22 mouse cellular contexts compared by ENCODE assay signal in the genomic region with DNA sequence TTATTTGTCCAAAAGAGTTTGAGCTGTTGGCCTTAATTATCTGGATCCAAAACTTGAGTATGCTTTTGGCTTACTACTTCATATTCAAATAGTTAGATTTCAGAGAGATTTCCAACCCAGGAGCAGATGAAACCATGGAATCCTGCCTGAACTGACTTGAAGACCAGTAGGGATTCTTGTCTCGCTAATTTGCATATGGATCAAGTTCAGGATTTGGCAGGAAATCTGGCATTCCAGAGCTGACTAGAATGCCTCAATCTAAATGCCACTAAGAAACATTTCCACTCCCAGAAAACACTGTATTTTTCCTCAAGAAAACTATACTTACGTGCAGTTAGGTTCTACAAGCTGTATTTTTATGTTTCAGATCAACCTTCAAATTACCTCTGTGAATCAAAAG. TPM values are rescaled to one million over a fixed set of nuclear protein-coding genes. Genes with fewer than 3 reads are reported as not detected.
DNase-seq lines count a peak whose midpoint lies in the region; ATAC-seq and TF ChIP-seq lines count a peak whose summit lies in the region.
"Had no signal": no experiment of that assay in that cellular context is flagged by ENCODE, and none has a peak within 500 bp of the region (broad histone marks: within the 10 kb centered on the region; RNA-seq: fewer than 3 reads in every experiment).

No protein-coding gene starts in this region.

- peaks cover 2% of the 10 kb centered on the region; the same call in 1 of the 2 replicates for H3K4me1 ChIP-seq in forebrain, embryonic 16.5 days (replicated peaks; ENCODE audit: control insufficient read depth, insufficient read depth, low read length)
- H3K4me1 ChIP-seq in forebrain, embryonic 12.5 days, result no peaks in the 10 kb centered on the region
- no peaks in the 10 kb centered on the region for H3K4me1 ChIP-seq in limb, embryonic 14.5 days (ENCODE audit: control insufficient read depth, insufficient read depth, low read length)
- H3K4me1 ChIP-seq in limb, embryonic 10.5 days, result no peaks in the 10 kb centered on the region
- H3K4me1 ChIP-seq in embryonic facial prominence, embryonic 15.5 days, result no peaks in the 10 kb centered on the region
- H3K4me1 ChIP-seq in heart, embryonic 12.5 days (replicated peaks), result no peaks in the 10 kb centered on the region
- H3K4me1 ChIP-seq: intestine, embryonic 15.5 days; limb, embryonic 15.5 days; liver, embryonic 15.5 days; midbrain, embryonic 12.5 days had no signal

- ATAC-seq in forebrain, embryonic 16.5 days, result peak; percentile 45; the same call in 1 of the 2 replicates
- no peak for ATAC-seq in forebrain, embryonic 12.5 days (ENCODE audit: low FRiP score)
- ATAC-seq in limb, embryonic 14.5 days (ENCODE audit: low FRiP score, low read depth), result 0 out of 2 replicates have a peak, but pooled peaks have one; percentile 26
- ATAC-seq in embryonic facial prominence, embryonic 15.5 days (ENCODE audit: insufficient number of reproducible peaks, low FRiP score, low TSS enrichment, low read depth), result peak; percentile 63; the same call in 1 of the 2 replicates
- no peak for ATAC-seq in heart, embryonic 12.5 days (ENCODE audit: insufficient number of reproducible peaks, low FRiP score)
- ATAC-seq: intestine, embryonic 15.5 days had no signal

- no peak overlapping the region for H3K27ac ChIP-seq in forebrain, embryonic 16.5 days (ENCODE audit: low read length)
- no peak overlapping the region for H3K27ac ChIP-seq in forebrain, embryonic 12.5 days
- H3K27ac ChIP-seq in limb, embryonic 14.5 days (replicated peaks; ENCODE audit: low read depth, low read length), result no peak overlapping the region
- no peak overlapping the region for H3K27ac ChIP-seq in limb, embryonic 10.5 days
- no peak overlapping the region for H3K27ac ChIP-seq in embryonic facial prominence, embryonic 15.5 days (replicated peaks)
- H3K27ac ChIP-seq in heart, embryonic 12.5 days (ENCODE audit: poor library complexity, severe bottlenecking), result no peak overlapping the region
- H3K27ac ChIP-seq: hindbrain, embryonic 15.5 days; intestine, embryonic 15.5 days; limb, embryonic 15.5 days; liver, embryonic 15.5 days; midbrain, embryonic 12.5 days had no signal

- no peaks in the 10 kb centered on the region for H3K36me3 ChIP-seq in forebrain, embryonic 16.5 days (ENCODE audit: control insufficient read depth, insufficient read depth)
- no peaks in the 10 kb centered on the region for H3K36me3 ChIP-seq in forebrain, embryonic 12.5 days (replicated peaks)
- no peaks in the 10 kb centered on the region for H3K36me3 ChIP-seq in limb, embryonic 14.5 days (ENCODE audit: control insufficient read depth, insufficient read depth, low read length)
- H3K36me3 ChIP-seq in limb, embryonic 10.5 days, result no peaks in the 10 kb centered on the region
- H3K36me3 ChIP-seq in embryonic facial prominence, embryonic 15.5 days, result no peaks in the 10 kb centered on the region
- H3K36me3 ChIP-seq in heart, embryonic 12.5 days, result no peaks in the 10 kb centered on the region
- H3K36me3 ChIP-seq: G1E; intestine, embryonic 15.5 days; limb, embryonic 15.5 days; liver, embryonic 15.5 days; midbrain, embryonic 12.5 days had no signal

- no peak for TF ChIP-seq POLR2A in limb, embryonic 14.5 days (IDR thresholded peaks at IDR 0.05; ENCODE audit: borderline replicate concordance, extremely low read depth, insufficient read depth, insufficient read length)

- no peak overlapping the region for H3K9ac ChIP-seq in forebrain, embryonic 16.5 days (replicated peaks; ENCODE audit: low read depth, low read length)
- H3K9ac ChIP-seq in forebrain, embryonic 12.5 days, result no peak overlapping the region
- H3K9ac ChIP-seq in limb, embryonic 14.5 days (ENCODE audit: low read depth, low read length, severe bottlenecking), result no peak overlapping the region
- H3K9ac ChIP-seq in embryonic facial prominence, embryonic 15.5 days, result no peak overlapping the region
- no peak overlapping the region for H3K9ac ChIP-seq in heart, embryonic 12.5 days
- H3K9ac ChIP-seq: hindbrain, embryonic 15.5 days; intestine, embryonic 15.5 days; limb, embryonic 15.5 days; liver, embryonic 15.5 days; midbrain, embryonic 12.5 days had no signal

- no peak overlapping the region for H3K4me2 ChIP-seq in forebrain, embryonic 16.5 days (ENCODE audit: low read length)
- H3K4me2 ChIP-seq in forebrain, embryonic 12.5 days, result no peak overlapping the region
- H3K4me2 ChIP-seq in limb, embryonic 14.5 days (replicated peaks; ENCODE audit: low read depth, low read length, severe bottlenecking), result no peak overlapping the region
- no peak overlapping the region for H3K4me2 ChIP-seq in embryonic facial prominence, embryonic 15.5 days (replicated peaks)
- H3K4me2 ChIP-seq in heart, embryonic 12.5 days, result no peak overlapping the region
- H3K4me2 ChIP-seq: hindbrain, embryonic 15.5 days; intestine, embryonic 15.5 days; limb, embryonic 15.5 days; liver, embryonic 15.5 days; midbrain, embryonic 12.5 days had no signal

- WGBS in forebrain, embryonic 16.5 days, result 61% methylated on average over 2 of the region's 2 CpGs
- 83% methylated on average over 2 of the region's 2 CpGs for WGBS in forebrain, embryonic 12.5 days
- WGBS in limb, embryonic 14.5 days, result 70% methylated on average over 2 of the region's 2 CpGs
- 90% methylated on average over 2 of the region's 2 CpGs for WGBS in limb, embryonic 10.5 days
- WGBS in embryonic facial prominence, embryonic 15.5 days, result 40% methylated on average over 2 of the region's 2 CpGs
- WGBS in heart, embryonic 12.5 days, result 60% methylated on average over 2 of the region's 2 CpGs

- no peaks in the 10 kb centered on the region for H3K27me3 ChIP-seq in forebrain, embryonic 16.5 days (replicated peaks; ENCODE audit: control insufficient read depth, insufficient read depth, low read length)
- H3K27me3 ChIP-seq in forebrain, embryonic 12.5 days, result no peaks in the 10 kb centered on the region
- H3K27me3 ChIP-seq in limb, embryonic 14.5 days (ENCODE audit: control insufficient read depth, insufficient read depth, low read length), result no peaks in the 10 kb centered on the region
- H3K27me3 ChIP-seq in limb, embryonic 10.5 days (ENCODE audit: low read depth, poor library complexity, severe bottlenecking), result peaks cover 3% of the 10 kb centered on the region; the same call in 1 of the 2 replicates
- no peaks in the 10 kb centered on the region; the same call in 1 of the 2 replicates for H3K27me3 ChIP-seq in embryonic facial prominence, embryonic 15.5 days
- no peaks in the 10 kb centered on the region for H3K27me3 ChIP-seq in heart, embryonic 12.5 days (replicated peaks)
- H3K27me3 ChIP-seq: hindbrain, embryonic 15.5 days; intestine, embryonic 15.5 days; limb, embryonic 15.5 days; liver, embryonic 15.5 days; midbrain, embryonic 12.5 days had no signal

- H3K9me3 ChIP-seq in forebrain, embryonic 16.5 days (ENCODE audit: control insufficient read depth, low read length), result no peaks in the 10 kb centered on the region
- no peaks in the 10 kb centered on the region for H3K9me3 ChIP-seq in forebrain, embryonic 12.5 days
- no peaks in the 10 kb centered on the region for H3K9me3 ChIP-seq in limb, embryonic 14.5 days (ENCODE audit: control insufficient read depth, low read length)
- no peaks in the 10 kb centered on the region for H3K9me3 ChIP-seq in limb, embryonic 10.5 days (replicated peaks)
- H3K9me3 ChIP-seq in embryonic facial prominence, embryonic 15.5 days (replicated peaks), result no peaks in the 10 kb centered on the region
- H3K9me3 ChIP-seq in heart, embryonic 12.5 days (replicated peaks), result no peaks in the 10 kb centered on the region
- H3K9me3 ChIP-seq: G1E; hindbrain, embryonic 15.5 days; intestine, embryonic 15.5 days; limb, embryonic 15.5 days; liver, embryonic 15.5 days; midbrain, embryonic 12.5 days had no signal

- peak; percentile 52 for DNase-seq in limb, embryonic 14.5 days (ENCODE audit: low spot score)
- DNase-seq in limb, embryonic 10.5 days (ENCODE audit: low spot score), result no peak
- DNase-seq in R1 (ENCODE audit: low read depth, low spot score), result peak; percentile 57
- DNase-seq: adrenal gland, postnatal 10 days; cerebellum, adult 8-10 months; heart, postnatal 4 days; kidney, adult 9 months; kidney, postnatal 36 days; right cerebral cortex, postnatal 25 days; spleen, adult 18-20 months; thymus, postnatal 25 days had no signal

- H3K4me3 ChIP-seq in forebrain, embryonic 16.5 days (replicated peaks; ENCODE audit: low read length), result no peak overlapping the region
- H3K4me3 ChIP-seq in forebrain, embryonic 12.5 days (replicated peaks), result no peak overlapping the region
- no peak overlapping the region for H3K4me3 ChIP-seq in limb, embryonic 14.5 days (replicated peaks; ENCODE audit: low read length)
- H3K4me3 ChIP-seq in limb, embryonic 10.5 days, result no peak overlapping the region
- H3K4me3 ChIP-seq in embryonic facial prominence, embryonic 15.5 days (replicated peaks), result no peak overlapping the region
- no peak overlapping the region for H3K4me3 ChIP-seq in heart, embryonic 12.5 days
- H3K4me3 ChIP-seq: hindbrain, embryonic 15.5 days; intestine, embryonic 15.5 days; limb, embryonic 15.5 days; liver, embryonic 15.5 days; midbrain, embryonic 12.5 days had no signal

RNA-seq across cellular contexts. Expression of gene Frmd3, which starts 6.8 kb away (rescaled TPM):
- polyA plus RNA-seq in forebrain, embryonic 16.5 days (2015; fragmentation: Nextera tagmentation; extraction: Ambion mirVana), result 26.9 and 30.2 TPM in 2 replicates
- 5.0 and 5.9 TPM in 2 replicates for polyA plus RNA-seq in forebrain, embryonic 12.5 days (2016; fragmentation: Nextera tagmentation; extraction: Ambion mirVana)
- polyA plus RNA-seq in limb, embryonic 14.5 days (2012; rRNA removed), result 0.93 and 1.1 TPM in 2 replicates
- polyA plus RNA-seq in limb, embryonic 14.5 days (2014; fragmentation: Nextera tagmentation; extraction: Ambion mirVana), result 2.4 and 3.1 TPM in 2 replicates
- polyA plus RNA-seq in limb, embryonic 10.5 days (2016; fragmentation: Nextera tagmentation; extraction: Ambion mirVana), result 0.46 and 0.49 TPM in 2 replicates
- polyA plus RNA-seq in embryonic facial prominence, embryonic 15.5 days (2015; fragmentation: Nextera tagmentation; extraction: Ambion mirVana), result 4.4 and 5.1 TPM in 2 replicates
- polyA plus RNA-seq in heart, embryonic 12.5 days (2016; fragmentation: Nextera tagmentation; extraction: Ambion mirVana), result 0.46 and 0.65 TPM in 2 replicates
- polyA plus RNA-seq: G1E; gonadal fat pad, adult 2 months had no signal

Comparison
In these comparisons a context has a peak if more than half of its experiments do, and no peak if none do; other contexts are left out.
1. ATAC-seq: peak in forebrain, embryonic 16.5 days (single experiment), limb, embryonic 14.5 days (single experiment) and embryonic facial prominence, embryonic 15.5 days (single experiment); none in forebrain, embryonic 12.5 days (single experiment) and heart, embryonic 12.5 days (single experiment).